Comparison of ENCODE assay signal across 9 mouse cellular contexts in genomic region chr12:85257008-85257639, GRCm38 (mm10). TPM values are rescaled to one million over a fixed set of nuclear protein-coding genes. Genes with fewer than 3 reads are reported as not detected.
DNase-seq lines count a peak whose midpoint lies in the region; ATAC-seq and TF ChIP-seq lines count a peak whose summit lies in the region.
"Had no signal": no experiment of that assay in that cellular context is flagged by ENCODE, and none has a peak within 500 bp of the region (broad histone marks: within the 10 kb centered on the region; RNA-seq: fewer than 3 reads in every experiment).

No protein-coding gene starts in this region.

- peak; percentile 24 for DNase-seq in kidney, adult 9 months
- DNase-seq in kidney, adult 11 months: no peak
- peak; percentile 82 for DNase-seq in MEL (ENCODE audit: low read depth, low spot score)
- DNase-seq in induced T-regulatory cell, adult 2 months (ENCODE audit: low read depth): peak; percentile 54
- DNase-seq in gastrocnemius, postnatal 14 days: no peak
- no peak for DNase-seq in embryo, embryonic 11 days
- DNase-seq in left cerebral cortex, adult 2 months (ENCODE audit: extremely low spot score in 1 of 2, low spot score in 2 of 2): no peak
- DNase-seq: right cerebral cortex, postnatal 14 days had no signal

- TF ChIP-seq EP300 in MEL (IDR thresholded peaks at IDR 0.05; ENCODE audit: low read depth in 1 of 2, low read length in 2 of 2): peak; percentile 90 to 94

- H3K9ac ChIP-seq in MEL (ENCODE audit: control insufficient read depth, low read depth, low read length, poor library complexity, severe bottlenecking): peak overlapping the region; percentile 33

- peaks cover 0 to 26% of the 10 kb centered on the region in 2 experiments; a peak in 2 of 4 replicates for H3K36me3 ChIP-seq in MEL (ENCODE audit: control insufficient read depth in 1 of 2, insufficient read depth in 2 of 2, low read length in 2 of 2)

- ATAC-seq in megakaryocyte, adult 5-6 weeks (ENCODE audit: poor library complexity, severe bottlenecking): peak; percentile 87

- H3K4me3 ChIP-seq in MEL (ENCODE audit: control insufficient read depth in 1 of 2, insufficient read depth in 1 of 2, low read depth in 2 of 2, low read length in 2 of 2): peak overlapping the region; percentile 5 to 12
- H3K4me3 ChIP-seq in left cerebral cortex, adult 2 months: no peak overlapping the region

- peak overlapping the region; percentile 87 for H3K27ac ChIP-seq in MEL (ENCODE audit: control insufficient read depth, low read depth, low read length)
- H3K27ac ChIP-seq in left cerebral cortex, adult 2 months: no peak overlapping the region

- no peak for TF ChIP-seq CTCF in MEL (IDR thresholded peaks at IDR 0.05 in 2 of 3, conservative IDR thresholded peaks at IDR 0.05 in 1 of 3; ENCODE audit: control insufficient read depth in 1 of 3, insufficient read depth in 1 of 3, low read depth in 2 of 3, low read length in 3 of 3, poor library complexity in 1 of 3, severe bottlenecking in 1 of 3)
- no peak for TF ChIP-seq CTCF in left cerebral cortex, adult 2 months (IDR thresholded peaks at IDR 0.05)

- no peaks in the 10 kb centered on the region for H3K9me3 ChIP-seq in MEL (replicated peaks; ENCODE audit: insufficient read depth, low read length)

- TF ChIP-seq POLR2A in MEL (IDR thresholded peaks at IDR 0.05; ENCODE audit: control insufficient read depth in 1 of 2, insufficient read depth in 1 of 2, low read depth in 1 of 2, low read length in 2 of 2, poor library complexity in 1 of 2): peak in 1 of 2 experiments; percentile 38; a peak in 1 of 4 replicates

- H3K4me1 ChIP-seq in MEL (ENCODE audit: control insufficient read depth in 1 of 2, insufficient read depth in 2 of 2, low read length in 2 of 2): peaks cover 14 to 22% of the 10 kb centered on the region in 2 experiments

- TF ChIP-seq RAD21 in MEL (IDR thresholded peaks at IDR 0.05; ENCODE audit: low read depth, low read length): no peak

- intact Hi-C loops in gastrocnemius, postnatal 14 days (cut with DNase I; ENCODE audit: low total_unique reads): no loop called here
- intact Hi-C loops in left cerebral cortex, adult 2 months (cut with DNase I): no loop called here

- H3K27me3 ChIP-seq in MEL (ENCODE audit: control insufficient read depth in 1 of 2, insufficient read depth in 2 of 2, low read length in 2 of 2): no peaks in the 10 kb centered on the region

- H3K79me2 ChIP-seq in MEL (ENCODE audit: control insufficient read depth, insufficient read depth, low read length, poor library complexity): no peaks in the 10 kb centered on the region

TF ChIP-seq in MEL, 35 proteins besides CTCF, POLR2A, EP300 and RAD21:
- TF ChIP-seq CHD2 (IDR thresholded peaks at IDR 0.05; ENCODE audit: low read length): no peak
- TF ChIP-seq MAX (IDR thresholded peaks at IDR 0.05; ENCODE audit: low read length): peak; percentile 69; the same call in 1 of the 2 replicates
- TF ChIP-seq MYC (IDR thresholded peaks at IDR 0.05; ENCODE audit: low read depth, low read length): peak; percentile 81; the same call in 1 of the 2 replicates
- TF ChIP-seq POLR2AphosphoS5 (IDR thresholded peaks at IDR 0.05; ENCODE audit: borderline replicate concordance, low read depth, low read length): no peak
- no peak for TF ChIP-seq MAZ (IDR thresholded peaks at IDR 0.05; ENCODE audit: low read depth, low read length)
- peak; percentile 74; the same call in 1 of the 2 replicates for TF ChIP-seq TCF12 (IDR thresholded peaks at IDR 0.05; ENCODE audit: low read depth, low read length)
- TF ChIP-seq MAFK (IDR thresholded peaks at IDR 0.05; ENCODE audit: borderline replicate concordance, low read depth, low read length): no peak
- TF ChIP-seq ETS1 (IDR thresholded peaks at IDR 0.05; ENCODE audit: low read depth, low read length): peak; percentile 96
- TF ChIP-seq ZKSCAN1 (IDR thresholded peaks at IDR 0.05; ENCODE audit: low read depth, low read length): no peak
- TF ChIP-seq JUND (IDR thresholded peaks at IDR 0.05; ENCODE audit: low read depth, low read length): no peak
- no peak for TF ChIP-seq POLR2AphosphoS2 (IDR thresholded peaks at IDR 0.05; ENCODE audit: low read length)
- peak; percentile 25; the same call in 1 of the 2 replicates for TF ChIP-seq HCFC1 (IDR thresholded peaks at IDR 0.05; ENCODE audit: low read depth, low read length)
- no peak for TF ChIP-seq USF2 (IDR thresholded peaks at IDR 0.05; ENCODE audit: borderline replicate concordance in 1 of 2, insufficient read depth in 1 of 2, low read depth in 1 of 2, low read length in 2 of 2)
- peak; percentile 72 for TF ChIP-seq MXI1 (IDR thresholded peaks at IDR 0.05; ENCODE audit: low read depth, low read length)
- peak; percentile 51 for TF ChIP-seq TAL1 (IDR thresholded peaks at IDR 0.05; ENCODE audit: low read length)
- no peak for TF ChIP-seq ZNF384 (IDR thresholded peaks at IDR 0.05; ENCODE audit: low read depth, low read length)
- TF ChIP-seq GABPA (IDR thresholded peaks at IDR 0.05; ENCODE audit: low read depth, low read length): no peak
- TF ChIP-seq UBTF (IDR thresholded peaks at IDR 0.05; ENCODE audit: borderline replicate concordance, insufficient read depth, low read depth, low read length): no peak
- no peak for TF ChIP-seq NRF1 (IDR thresholded peaks at IDR 0.05; ENCODE audit: insufficient read depth, low read depth, low read length, poor library complexity, severe bottlenecking)
- TF ChIP-seq NELFE (IDR thresholded peaks at IDR 0.05; ENCODE audit: low read depth, low read length): no peak
- TF ChIP-seq RCOR1 (IDR thresholded peaks at IDR 0.05; ENCODE audit: low read depth, low read length): peak; percentile 58; the same call in 1 of the 2 replicates
- no peak for TF ChIP-seq MYB (IDR thresholded peaks at IDR 0.05; ENCODE audit: low read depth, low read length)
- TF ChIP-seq BHLHE40 (IDR thresholded peaks at IDR 0.05; ENCODE audit: borderline replicate concordance, low read depth, low read length): peak; percentile 61; the same call in 1 of the 2 replicates
- TF ChIP-seq ELF1 (IDR thresholded peaks at IDR 0.05; ENCODE audit: low read depth, low read length): peak; percentile 54; the same call in 1 of the 2 replicates
- TF ChIP-seq ZMIZ1 (IDR thresholded peaks at IDR 0.05; ENCODE audit: low read depth, low read length): no peak
- TF ChIP-seq TBP (IDR thresholded peaks at IDR 0.05; ENCODE audit: low read depth, low read length): peak; percentile 53; the same call in 1 of the 2 replicates
- TF ChIP-seq USF1 (IDR thresholded peaks at IDR 0.05; ENCODE audit: low read depth, low read length): peak; percentile 72
- no peak for TF ChIP-seq MEF2A (IDR thresholded peaks at IDR 0.05; ENCODE audit: extremely low read depth, insufficient replicate concordance, low read depth, low read length, poor library complexity, severe bottlenecking)
- no peak for TF ChIP-seq CHD1 (IDR thresholded peaks at IDR 0.05; ENCODE audit: low read depth, low read length)
- peak; percentile 91 for TF ChIP-seq GATA1 (IDR thresholded peaks at IDR 0.05; ENCODE audit: low read depth, low read length)
- TF ChIP-seq SMC3 (IDR thresholded peaks at IDR 0.05; ENCODE audit: low read depth, low read length): no peak
- TF ChIP-seq SIN3A (IDR thresholded peaks at IDR 0.05; ENCODE audit: low read length): peak; percentile 93
- TF ChIP-seq ZC3H11A (IDR thresholded peaks at IDR 0.05; ENCODE audit: low read depth, low read length): no peak
- no peak for TF ChIP-seq KAT2A (conservative IDR thresholded peaks at IDR 0.05; ENCODE audit: low read depth, low read length)
- no peak for TF ChIP-seq E2F4 (IDR thresholded peaks at IDR 0.05; ENCODE audit: borderline replicate concordance, low read depth, low read length)

RNA-seq across cellular contexts. Expression of gene Mlh3, which starts 13.3 kb away (rescaled TPM):
- total RNA-seq in MEL (2012; rRNA removed): 7.3 and 8.5 TPM in 2 replicates
- 1 to 10 TPM in 1 of 2 experiments, not detected in 1; 8.6 TPM for polyA plus RNA-seq in MEL (2012; ENCODE audit: insufficient read depth in 1 of 2, insufficient read length in 2 of 2, low read depth in 1 of 2, low replicate concordance in 2 of 2, missing spikeins in 1 of 2)
- total RNA-seq in megakaryocyte, adult 5-6 weeks (2015): 3.7 and 4.1 TPM in 2 replicates
- total RNA-seq in megakaryocyte, adult 5-6 weeks (2017): 6.6 and 7.1 TPM in 2 replicates
- total RNA-seq in gastrocnemius, postnatal 14 days (2021): 1 to 10 TPM; 6.6 to 8.6 TPM
- total RNA-seq in left cerebral cortex, adult 2 months (2021): 10 to 100 TPM; 16.6 to 17.4 TPM

RNA-seq across cellular contexts. Expression of gene Acyp1, which starts 31.1 kb away (rescaled TPM):
- total RNA-seq in MEL (2012; rRNA removed): 51.2 and 54.5 TPM in 2 replicates
- 10 to 100 TPM in 1 of 2 experiments, not detected in 1; 47.4 TPM for polyA plus RNA-seq in MEL (2012; ENCODE audit: insufficient read depth in 1 of 2, insufficient read length in 2 of 2, low read depth in 1 of 2, low replicate concordance in 2 of 2, missing spikeins in 1 of 2)
- total RNA-seq in megakaryocyte, adult 5-6 weeks (2015): 40.9 and 41.2 TPM in 2 replicates
- 26.2 and 49.4 TPM in 2 replicates for total RNA-seq in megakaryocyte, adult 5-6 weeks (2017)
- 10 to 100 TPM; 26.2 to 27.3 TPM for total RNA-seq in gastrocnemius, postnatal 14 days (2021)
- total RNA-seq in left cerebral cortex, adult 2 months (2021): 10 to 100 TPM; 32.9 to 37.4 TPM

RNA-seq across cellular contexts. Expression of gene Zc2hc1c, which starts 31.3 kb away (rescaled TPM):
- 0.03 and 0.04 TPM in 2 replicates for total RNA-seq in MEL (2012; rRNA removed)
- polyA plus RNA-seq in MEL (2012; ENCODE audit: insufficient read depth in 1 of 2, insufficient read length in 2 of 2, low read depth in 1 of 2, low replicate concordance in 2 of 2, missing spikeins in 1 of 2): under 1 TPM in 1 of 2 experiments, not detected in 1; 0.39 TPM
- total RNA-seq in megakaryocyte, adult 5-6 weeks (2015): not detected in 2 replicates
- total RNA-seq in megakaryocyte, adult 5-6 weeks (2017): 0.04 TPM in 1 of 2 replicates, not detected in the other
- total RNA-seq in gastrocnemius, postnatal 14 days (2021): under 1 TPM; 0.59 to 0.89 TPM
- total RNA-seq in left cerebral cortex, adult 2 months (2021): 1 to 10 TPM; 2.0 to 2.8 TPM

RNA-seq across cellular contexts. Expression of gene Eif2b2, which starts 37.8 kb away (rescaled TPM):
- 137 and 150 TPM in 2 replicates for total RNA-seq in MEL (2012; rRNA removed)
- 100 to 1,000 TPM in 1 of 2 experiments, not detected in 1; 193 TPM for polyA plus RNA-seq in MEL (2012; ENCODE audit: insufficient read depth in 1 of 2, insufficient read length in 2 of 2, low read depth in 1 of 2, low replicate concordance in 2 of 2, missing spikeins in 1 of 2)
- total RNA-seq in megakaryocyte, adult 5-6 weeks (2015): 26.4 and 33.8 TPM in 2 replicates
- 43.8 and 68.9 TPM in 2 replicates for total RNA-seq in megakaryocyte, adult 5-6 weeks (2017)
- 10 to 100 TPM; 75.6 to 77.1 TPM for total RNA-seq in gastrocnemius, postnatal 14 days (2021)
- total RNA-seq in left cerebral cortex, adult 2 months (2021): 10 to 100 TPM; 58.5 to 74.0 TPM

Comparison
In these comparisons a context has a peak if more than half of its experiments do, and no peak if none do; other contexts are left out.
1. DNase-seq: peak in kidney, adult 9 months (single experiment), MEL (single experiment) and induced T-regulatory cell, adult 2 months (single experiment); none in kidney, adult 11 months (single experiment), gastrocnemius, postnatal 14 days (single experiment), embryo, embryonic 11 days (single experiment) and left cerebral cortex, adult 2 months (0 of 2).